Mouse (Mus musculus): ENCODE measurements around the gene Hephl1. TPM values are rescaled to one million over a fixed set of nuclear protein-coding genes. Genes with fewer than 3 reads are reported as not detected.
"Not testable (repeated sequence)": the region's sequence is repeated elsewhere in the genome, so short reads cannot be mapped to it uniquely, and the experiment has no call there.

Gene Hephl1
- total RNA-seq (2021), result under 1 TPM; 0.14 to 0.17 TPM
- long read RNA-seq, experiment 1, result 0 reads
- long read RNA-seq, experiment 2, result 0 reads

- DNase-seq (ENCODE audit: low spot score in 2 of 2), result no peak
Observed at GRCm38 (mm10) chr9:15112008-15112407, at the start of gene Hephl1. TSS of gene Hephl1 (minus strand) at chr9:15112108.

- DNase-seq (ENCODE audit: low spot score in 2 of 2), result no peak
Observed at GRCm38 (mm10) chr9:15149246-15149926, 37.5 kb upstream of the Hephl1 start.

DNA sequence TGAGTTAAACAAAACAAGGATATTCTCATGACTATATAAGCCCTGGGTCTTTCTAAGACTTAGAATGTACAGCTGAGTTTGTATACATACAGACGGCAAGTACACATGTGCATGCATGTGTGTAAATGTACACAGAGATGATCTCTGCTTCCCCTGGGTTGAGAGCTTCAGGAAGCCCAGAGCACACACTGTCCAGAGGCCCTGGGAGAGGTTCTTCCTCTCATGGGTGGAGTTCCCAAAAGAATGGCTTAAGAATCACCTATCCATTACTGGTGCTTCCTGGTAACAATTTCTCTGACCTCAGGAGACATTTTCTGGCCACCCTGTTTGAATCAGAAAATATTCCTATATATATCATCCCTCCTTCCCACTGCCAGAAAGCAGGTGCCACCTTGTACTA is 28.6 kb upstream of the Hephl1 start:
- DNase-seq (ENCODE audit: low spot score in 2 of 2), result no peak

- DNase-seq (ENCODE audit: low spot score in 2 of 2), result no peak
Observed at GRCm38 (mm10) chr9:15125897-15126296, 14.0 kb upstream of the Hephl1 start.

DNA sequence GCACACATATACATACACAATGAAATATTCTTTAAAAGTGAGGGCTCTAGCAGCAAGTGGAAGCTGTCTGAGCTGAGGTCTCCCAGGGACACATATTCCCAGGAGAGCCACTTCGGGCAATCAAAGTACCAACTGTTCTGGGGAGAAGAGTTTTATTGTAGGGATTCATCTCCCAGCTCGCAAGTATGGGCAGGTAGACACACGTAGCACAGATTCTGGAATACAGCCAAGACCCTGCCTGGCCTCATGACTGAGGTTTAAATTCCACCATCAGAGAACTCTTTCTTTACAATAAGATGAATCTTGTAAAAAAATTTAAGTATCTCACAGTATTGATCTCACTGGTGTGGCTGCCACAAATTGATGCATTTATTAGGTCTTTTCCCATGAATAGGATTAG is 10.5 kb upstream of the Hephl1 start:
- DNase-seq (ENCODE audit: low spot score in 2 of 2), result no peak

GRCm38 (mm10) chr9:15120841-15121358 is 9.0 kb upstream of the Hephl1 start:
- no peak for DNase-seq (ENCODE audit: low spot score in 2 of 2)

DNA sequence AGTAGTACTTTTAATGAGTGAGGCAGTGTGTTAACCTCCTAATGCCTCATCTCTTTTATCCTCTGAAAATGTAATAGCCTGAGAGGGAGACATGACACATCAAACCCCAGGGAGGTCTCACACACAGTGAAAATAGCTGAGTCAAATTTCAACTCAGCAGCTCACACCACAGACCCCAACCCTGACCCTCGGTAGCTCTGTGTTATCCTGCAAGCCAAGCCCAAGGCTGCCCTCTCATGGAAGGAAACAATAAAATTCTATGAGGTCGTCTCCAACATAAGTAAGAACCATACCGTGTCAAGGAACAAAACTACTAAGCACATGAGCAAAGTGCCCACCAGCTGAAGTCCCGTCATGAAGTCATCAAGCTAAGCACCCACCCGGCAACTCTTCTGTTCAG is 8.3 kb upstream of the Hephl1 start:
- no peak for DNase-seq (ENCODE audit: low spot score in 2 of 2)

GRCm38 (mm10) chr9:15119515-15119914 is 7.6 kb upstream of the Hephl1 start:
- DNase-seq (ENCODE audit: low spot score in 2 of 2), result no peak

DNA sequence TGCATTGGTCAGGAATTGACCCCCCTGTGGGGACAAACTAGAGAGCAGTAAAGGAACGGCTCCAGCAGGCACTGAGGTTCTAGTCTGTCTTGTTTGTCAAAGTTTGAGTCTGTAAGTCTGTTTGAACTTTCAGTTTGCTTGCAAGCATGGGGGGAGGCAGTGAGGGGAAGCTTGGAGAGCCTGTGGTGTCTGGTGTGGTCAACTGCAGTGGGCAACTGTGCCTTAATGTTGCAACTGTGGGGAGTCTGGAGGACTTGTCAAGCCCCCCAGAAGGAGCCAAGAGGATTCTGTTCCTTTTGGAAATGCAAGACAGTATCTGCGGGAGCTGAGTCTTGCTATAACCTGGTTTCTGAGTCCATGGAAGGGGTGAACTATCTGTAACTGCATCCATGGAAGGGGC is 4.3 kb upstream of the Hephl1 start:
- DNase-seq (ENCODE audit: low spot score in 2 of 2), result no peak

DNA sequence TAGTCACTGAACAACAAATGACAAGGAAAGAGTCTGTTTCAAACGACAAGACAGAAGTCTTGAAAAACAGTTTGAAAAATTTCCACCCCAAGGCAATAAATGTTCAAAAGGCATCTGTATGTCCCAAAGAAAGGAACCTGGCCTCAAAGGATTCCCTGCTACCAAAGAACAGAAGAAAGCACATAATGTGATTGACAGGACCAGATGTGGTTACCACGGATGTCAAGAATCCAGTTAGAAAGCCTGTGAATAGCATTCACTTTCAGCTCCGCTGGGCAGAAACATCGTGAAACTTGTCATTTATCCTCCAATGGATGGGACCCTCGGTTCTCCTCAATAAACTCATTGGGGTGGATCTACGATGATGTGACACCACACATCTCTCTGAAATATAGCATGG is 2.2 kb upstream of the Hephl1 start:
- no peak for DNase-seq (ENCODE audit: low spot score in 2 of 2)

GRCm38 (mm10) chr9:15108101-15108500 is 3.8 kb downstream of the Hephl1 start:
- no peak for DNase-seq (ENCODE audit: low spot score in 2 of 2)

- DNase-seq (ENCODE audit: low spot score in 2 of 2), result no peak
Observed at GRCm38 (mm10) chr9:15105136-15105535, 6.8 kb downstream of the Hephl1 start.

DNA sequence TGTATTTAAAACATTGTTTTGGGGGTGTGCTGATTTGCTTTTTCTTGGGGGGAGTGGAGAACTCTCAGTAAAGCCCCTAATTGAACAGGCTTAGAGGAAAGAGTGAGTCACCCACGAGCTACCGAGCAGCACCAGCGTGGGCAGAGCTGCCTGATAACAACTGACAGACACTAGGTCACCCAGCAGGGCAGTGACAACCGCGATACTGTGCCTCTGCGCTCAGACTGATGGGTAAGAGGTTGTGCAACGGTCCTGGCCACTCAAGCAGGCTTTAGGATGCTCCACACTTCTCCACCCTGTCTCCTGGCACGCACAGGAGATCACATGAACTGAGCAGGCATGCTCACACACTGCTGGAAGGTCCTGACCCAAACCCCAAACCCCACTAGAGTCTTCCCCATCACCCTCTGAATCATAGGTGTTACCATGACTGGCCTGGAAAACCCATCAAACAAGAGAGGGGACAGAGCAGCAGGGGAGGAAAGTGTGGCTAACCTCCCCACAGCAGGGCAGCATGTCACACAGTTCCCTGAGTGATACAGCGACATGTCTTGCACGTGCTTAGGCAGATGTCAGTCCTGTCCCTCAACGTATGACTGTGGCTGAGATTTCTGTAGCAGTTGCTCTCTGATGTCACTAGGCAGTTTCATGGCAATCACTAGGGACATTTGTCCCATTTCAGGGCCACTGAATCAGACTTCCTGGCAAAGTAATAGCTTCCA is 8.2 kb downstream of the Hephl1 start:
- DNase-seq (ENCODE audit: low spot score in 2 of 2), result no peak

GRCm38 (mm10) chr9:15101531-15102161 is 10.3 kb downstream of the Hephl1 start:
- DNase-seq (ENCODE audit: low spot score in 2 of 2), result no peak

DNA sequence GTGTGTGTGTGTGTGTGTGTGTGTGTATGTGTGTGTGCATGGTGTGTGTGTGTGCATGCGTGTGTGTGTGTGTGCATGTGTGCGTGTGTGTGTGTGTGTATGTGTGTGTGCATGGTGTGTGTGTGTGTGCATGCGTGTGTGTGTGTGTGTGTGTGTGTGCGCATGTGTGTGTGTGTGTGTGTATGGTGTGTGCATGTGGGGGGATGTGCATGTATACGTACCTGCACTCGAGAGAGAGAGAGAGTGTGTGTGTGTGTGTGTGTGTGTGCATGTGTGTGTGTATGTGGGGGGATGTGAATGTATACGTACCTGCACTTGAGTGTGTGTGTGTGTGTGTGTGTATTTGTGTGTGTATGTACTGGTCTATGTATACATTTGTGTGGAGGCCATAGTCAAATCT is 13.5 kb downstream of the Hephl1 start:
- DNase-seq (ENCODE audit: low spot score in 2 of 2), result not testable (repeated sequence)

GRCm38 (mm10) chr9:15097172-15097571 is 14.7 kb downstream of the Hephl1 start:
- DNase-seq (ENCODE audit: low spot score in 2 of 2), result no peak

DNA sequence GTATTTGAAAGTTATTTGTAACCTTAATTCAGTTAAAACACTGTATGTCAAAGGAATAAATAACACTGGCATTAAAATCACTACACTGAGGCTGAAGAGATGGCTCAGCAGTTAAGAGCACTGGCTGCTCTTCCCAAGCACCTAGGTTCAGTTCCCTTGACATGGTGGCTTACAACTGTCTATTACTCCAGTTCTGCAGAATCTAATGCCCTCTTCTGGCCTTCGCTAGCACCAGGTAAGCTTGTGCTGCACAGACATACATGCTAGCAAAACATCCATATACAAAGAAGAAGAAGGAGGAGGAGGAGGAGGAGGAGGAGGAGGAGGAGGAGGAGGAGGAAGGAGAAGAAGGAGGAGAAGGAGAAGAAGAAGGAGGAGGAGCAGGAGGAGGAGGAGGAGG is 15.7 kb downstream of the Hephl1 start:
- no peak for DNase-seq (ENCODE audit: low spot score in 2 of 2)

DNA sequence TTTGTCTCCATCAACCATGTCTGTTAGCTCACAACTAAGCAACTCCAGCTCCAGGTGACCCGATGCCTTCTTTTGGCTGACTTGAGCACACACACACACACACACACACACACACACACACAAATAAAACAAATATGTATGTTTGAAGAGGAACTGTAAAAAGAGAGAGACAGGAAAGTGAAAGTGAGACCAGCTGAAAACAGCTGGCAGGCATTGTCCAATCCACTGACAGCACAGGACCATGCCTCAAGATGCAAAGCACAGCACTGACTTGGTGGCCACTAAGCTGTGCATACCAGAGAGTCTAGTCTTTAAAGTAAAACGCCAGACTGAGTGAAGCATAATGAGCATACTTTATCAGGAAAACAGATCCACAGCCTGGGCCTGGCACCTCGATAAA is 16.7 kb downstream of the Hephl1 start:
- DNase-seq (ENCODE audit: low spot score in 2 of 2), result no peak

GRCm38 (mm10) chr9:15068686-15069295 is 43.1 kb downstream of the Hephl1 start:
- DNase-seq (ENCODE audit: low spot score in 2 of 2), result no peak

GRCm38 (mm10) chr9:15067995-15068685 is 43.8 kb downstream of the Hephl1 start:
- DNase-seq (ENCODE audit: low spot score in 2 of 2), result no peak

- no peak for DNase-seq (ENCODE audit: low spot score in 2 of 2)
Observed at GRCm38 (mm10) chr9:15064176-15064575, 47.7 kb downstream of the Hephl1 start.

All from adrenal gland, postnatal 4 days (tissue).